Mouse (Mus musculus): Measurements from ENCODE around the gene Klc4.

DNA sequence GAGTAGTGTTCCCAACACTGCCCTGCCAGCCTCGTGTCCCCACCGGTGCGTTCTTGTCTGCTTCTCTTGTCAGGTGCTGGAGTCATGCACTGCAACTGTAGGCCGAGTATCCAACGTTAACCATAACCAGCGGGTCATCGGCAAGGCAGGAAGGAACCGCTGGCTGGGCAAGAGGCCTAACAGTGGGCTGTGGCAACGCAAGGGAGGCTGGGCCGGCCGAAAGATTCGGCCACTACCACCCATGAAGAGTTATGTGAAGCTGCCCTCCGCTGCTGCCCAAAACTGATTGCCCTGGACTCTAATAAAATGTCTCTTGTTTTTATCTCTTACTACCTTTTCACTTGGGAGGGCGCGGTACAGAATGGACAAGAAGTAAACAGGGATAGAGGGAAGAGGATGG is 4.0 kb upstream of the Klc4 start:
- TF ChIP-seq CTCF (IDR thresholded peaks at IDR 0.05; ENCODE audit: low read depth) = no peak
- no peak for TF ChIP-seq EP300 (IDR thresholded peaks at IDR 0.05; ENCODE audit: low read depth)
